Mouse (Mus musculus): ENCODE measurements around the gene Galns.

Galns gene

GRCm38 (mm10) chr8:122569329-122569728 lies 41.9 kb downstream of the Galns start:
- DNase-seq (ENCODE audit: extremely low read depth, insufficient read length, low spot score) = no peak

GRCm38 (mm10) chr8:122568881-122569309 lies 42.4 kb downstream of the Galns start:
- DNase-seq (ENCODE audit: extremely low read depth, insufficient read length, low spot score) = no peak

- DNase-seq (ENCODE audit: extremely low read depth, insufficient read length, low spot score) = no peak
Measured at GRCm38 (mm10) chr8:122568109-122568504, 43.2 kb downstream of the Galns start.

- DNase-seq (ENCODE audit: extremely low read depth, insufficient read length, low spot score) = peak; percentile 96
Measured at GRCm38 (mm10) chr8:122567361-122568108, 43.7 kb downstream of the Galns start, which contains the start of gene Cdt1. Cdt1 (plus strand) TSS chr8:122568015.

GRCm38 (mm10) chr8:122566766-122567165 lies 44.5 kb downstream of the Galns start:
- peak; percentile 61 for DNase-seq (ENCODE audit: extremely low read depth, insufficient read length, low spot score)

GRCm38 (mm10) chr8:122564363-122565352 lies 46.6 kb downstream of the Galns start:
- DNase-seq (ENCODE audit: extremely low read depth, insufficient read length, low spot score) = no peak

- no peak for DNase-seq (ENCODE audit: extremely low read depth, insufficient read length, low spot score)
Measured at GRCm38 (mm10) chr8:122561199-122561598, 50.1 kb downstream of the Galns start.

GRCm38 (mm10) chr8:122558671-122559349 lies 52.5 kb downstream of the Galns start:
- peak; percentile 64 for DNase-seq (ENCODE audit: extremely low read depth, insufficient read length, low spot score)

- DNase-seq (ENCODE audit: extremely low read depth, insufficient read length, low spot score) = no peak
Measured at GRCm38 (mm10) chr8:122557248-122558038, 53.8 kb downstream of the Galns start.

GRCm38 (mm10) chr8:122556030-122557009 lies 54.9 kb downstream of the Galns start:
- peak; percentile 86 for DNase-seq (ENCODE audit: extremely low read depth, insufficient read length, low spot score)

GRCm38 (mm10) chr8:122554786-122555185 lies 56.5 kb downstream of the Galns start:
- DNase-seq (ENCODE audit: extremely low read depth, insufficient read length, low spot score) = no peak

- peak; percentile 91 for DNase-seq (ENCODE audit: extremely low read depth, insufficient read length, low spot score)
Measured at GRCm38 (mm10) chr8:122551265-122552051, 59.8 kb downstream of the Galns start, which contains the start of gene Piezo1. Piezo1 (minus strand) TSS chr8:122551329.

GRCm38 (mm10) chr8:122550995-122551264 lies 60.3 kb downstream of the Galns start:
- DNase-seq (ENCODE audit: extremely low read depth, insufficient read length, low spot score) = no peak

GRCm38 (mm10) chr8:122550234-122550994 lies 60.8 kb downstream of the Galns start:
- DNase-seq (ENCODE audit: extremely low read depth, insufficient read length, low spot score) = peak; percentile 71

- DNase-seq (ENCODE audit: extremely low read depth, insufficient read length, low spot score) = peak; percentile 66
Measured at GRCm38 (mm10) chr8:122548891-122549439, 62.3 kb downstream of the Galns start.

- DNase-seq (ENCODE audit: extremely low read depth, insufficient read length, low spot score) = no peak
Measured at GRCm38 (mm10) chr8:122548331-122548730, 62.9 kb downstream of the Galns start.

GRCm38 (mm10) chr8:122547815-122548214 lies 63.4 kb downstream of the Galns start:
- DNase-seq (ENCODE audit: extremely low read depth, insufficient read length, low spot score) = no peak
